Mouse (Mus musculus) hindbrain, embryonic 11.5 days (tissue): Measurements from ENCODE around the gene Hils1. TPM values are rescaled to one million over a fixed set of nuclear protein-coding genes. Genes with fewer than 3 reads are reported as not detected.
A peak's percentile ranks its signal among the peaks of the same experiment; 100 is the strongest.

Experiments
- ATAC-seq: fragments of 200-750 bp; cut with Nextera tagmentation; 2 replicates; pipeline ENCODE4 v1.8.0; 2017; ENCODE audit warnings: mild to moderate bottlenecking, moderate TSS enrichment, moderate library complexity; ENCODE audit not compliant: low FRiP score
- DNase-seq: peaks from one replicate; pipeline ENCODE4 v3.0.0-alpha.2; 2015; ENCODE audit warnings: low spot score
- H3K27ac ChIP-seq: fragments of 300-500 bp; sonication (generic); 2 replicates; pipeline ENCODE4 v1.5.1; 2014; ENCODE audit warnings: mild to moderate bottlenecking, low read depth, low read length
- H3K27me3 ChIP-seq: fragments of 300-500 bp; sonication (generic); 2 replicates; pipeline ENCODE4 v1.6.1; 2014; ENCODE audit warnings: mild to moderate bottlenecking, low read length, moderate library complexity, mixed read lengths; ENCODE audit not compliant: control insufficient read depth, insufficient read depth
- H3K36me3 ChIP-seq: fragments of 300-500 bp; sonication (generic); 2 replicates; pipeline ENCODE4 v1.6.1; 2014; ENCODE audit warnings: mild to moderate bottlenecking, low read length, moderate library complexity, mixed read lengths; ENCODE audit not compliant: control insufficient read depth, insufficient read depth
- H3K4me1 ChIP-seq: fragments of 300-500 bp; sonication (generic); replicated peaks from 2 replicates; pipeline ENCODE4 v1.6.1; 2014; ENCODE audit warnings: low read length, mixed read lengths; ENCODE audit not compliant: control insufficient read depth, insufficient read depth
- H3K4me2 ChIP-seq: fragments of 300-500 bp; sonication (generic); replicated peaks from 2 replicates; pipeline ENCODE4 v1.6.1; 2014; ENCODE audit warnings: mild to moderate bottlenecking, low read depth, low read length
- H3K4me3 ChIP-seq: fragments of 300-500 bp; sonication (generic); 2 replicates; pipeline ENCODE4 v1.5.1; 2014; ENCODE audit warnings: low read depth, low read length
- H3K9ac ChIP-seq: fragments of 300-500 bp; sonication (generic); 2 replicates; pipeline ENCODE4 v1.6.1; 2014; ENCODE audit warnings: low read depth, low read length
- H3K9me3 ChIP-seq: fragments of 300-500 bp; sonication (generic); 2 replicates; pipeline ENCODE4 v1.6.1; 2016; ENCODE audit warnings: low read length; ENCODE audit not compliant: control insufficient read depth
- WGBS: fragments of 180-500 bp; shearing (Covaris S2); extraction: QIAGEN DNeasy Blood & Tissue Kit; methylation state at CpG from one replicate; pipeline ENCODE4 v1.1.7; 2014; 5-methylcytosine and 5-hydroxymethylcytosine counted together
- polyA plus RNA-seq: library from polyadenylated mRNA; unstranded; fragments of >200 nt; fragmentation: Nextera tagmentation; extraction: Ambion mirVana; gene quantifications from 2 replicates; pipeline ENCODE4 v1.2.1, GENCODE M21; 2014

Hils1 gene
- polyA plus RNA-seq, 1 experiment from 2014 or later = not detected

DNA sequence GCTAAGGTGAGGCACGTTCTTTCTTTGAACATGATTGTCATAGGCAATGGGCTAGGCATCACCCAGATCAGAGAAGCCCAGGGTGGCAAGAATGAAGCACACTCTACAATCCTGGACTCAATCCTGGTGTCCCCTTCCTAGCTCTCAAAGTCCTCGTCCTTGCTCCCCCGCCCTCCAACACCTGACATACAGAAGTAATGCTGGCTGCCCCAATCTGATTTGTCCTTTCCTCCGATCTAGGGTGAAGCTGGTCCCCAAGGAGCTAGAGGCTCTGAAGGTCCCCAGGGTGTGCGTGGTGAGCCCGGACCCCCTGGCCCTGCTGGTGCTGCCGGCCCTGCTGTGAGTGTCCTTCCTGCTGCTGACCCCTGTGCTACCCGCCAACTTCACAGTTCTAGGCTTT lies 25.6 kb upstream of the Hils1 start:
- Histone ChIP-seq H3K9me3 (no peaks in the 10 kb centered on the region), H3K36me3 (no peaks in the 10 kb centered on the region), H3K4me2 (no peak overlapping the region), H3K4me3 (no peak overlapping the region), H3K4me1 (no peaks in the 10 kb centered on the region), H3K27me3 (peaks cover 13% of the 10 kb centered on the region), H3K9ac (no peak overlapping the region), H3K27ac (no peak overlapping the region)
- WGBS = 79% methylated on average over 8 of the region's 8 CpGs
- ATAC-seq (no peak), DNase-seq (no peak)

DNA sequence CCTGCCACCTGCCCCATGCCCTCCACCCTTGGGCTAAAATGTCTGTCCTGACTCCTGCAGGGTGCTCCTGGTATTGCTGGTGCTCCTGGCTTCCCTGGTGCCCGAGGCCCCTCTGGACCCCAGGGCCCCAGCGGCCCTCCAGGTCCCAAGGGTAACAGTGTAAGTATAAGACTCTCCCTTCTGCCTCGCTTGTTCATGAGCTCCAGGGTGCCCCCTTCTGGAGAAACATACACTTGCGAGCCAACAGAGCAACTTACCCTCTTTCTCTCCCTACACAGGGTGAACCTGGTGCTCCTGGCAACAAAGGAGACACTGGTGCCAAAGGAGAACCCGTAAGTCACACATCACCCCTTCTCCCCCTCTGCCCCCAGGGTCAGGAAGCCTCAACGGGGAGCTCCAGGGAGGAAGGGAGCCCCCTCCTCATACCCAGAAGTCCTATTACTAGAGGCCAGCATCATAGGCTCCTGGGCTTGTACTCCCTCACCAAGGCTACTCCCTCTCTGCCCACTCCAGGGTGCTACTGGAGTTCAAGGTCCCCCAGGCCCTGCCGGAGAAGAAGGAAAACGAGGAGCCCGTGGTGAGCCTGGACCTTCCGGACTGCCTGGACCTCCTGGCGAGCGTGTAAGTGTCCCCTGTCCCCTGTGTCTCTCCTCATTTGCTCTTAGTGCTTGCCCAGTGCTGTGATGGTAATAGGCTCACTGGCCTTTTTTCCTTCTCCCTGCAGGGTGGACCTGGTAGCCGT lies 24.9 kb upstream of the Hils1 start:
- DNase-seq = peak; percentile 58

GRCm38 (mm10) chr11:94943054-94943453 lies 24.3 kb upstream of the Hils1 start:
- Histone ChIP-seq H3K9ac (no peak overlapping the region), H3K4me1 (no peaks in the 10 kb centered on the region), H3K4me3 (no peak overlapping the region), H3K36me3 (no peaks in the 10 kb centered on the region), H3K27me3 (peaks cover 6% of the 10 kb centered on the region), H3K4me2 (no peak overlapping the region), H3K27ac (no peak overlapping the region), H3K9me3 (no peaks in the 10 kb centered on the region)
- 78% methylated on average over 15 of the region's 15 CpGs for WGBS
- no peak for DNase-seq
- no peak for ATAC-seq

More for the DNA sequence above, 24.9 kb upstream of the Hils1 start:
- Histone ChIP-seq H3K27ac (no peak overlapping the region), H3K4me3 (no peak overlapping the region), H3K9me3 (no peaks in the 10 kb centered on the region), H3K36me3 (no peaks in the 10 kb centered on the region), H3K27me3 (peaks cover 10% of the 10 kb centered on the region), H3K9ac (no peak overlapping the region), H3K4me1 (no peaks in the 10 kb centered on the region), H3K4me2 (no peak overlapping the region)
- no peak for ATAC-seq
- 49% methylated on average over 13 of the region's 13 CpGs for WGBS

- Histone ChIP-seq H3K9me3 (no peaks in the 10 kb centered on the region), H3K4me1 (no peaks in the 10 kb centered on the region), H3K27me3 (no peaks in the 10 kb centered on the region), H3K36me3 (no peaks in the 10 kb centered on the region), H3K4me2 (no peak overlapping the region), H3K27ac (no peak overlapping the region), H3K9ac (no peak overlapping the region), H3K4me3 (no peak overlapping the region)
- DNase-seq (no peak), ATAC-seq (no peak)
- WGBS = 13% methylated on average over 8 of the region's 8 CpGs
These were observed 23.1 kb upstream of the Hils1 start for GRCm38 (mm10) chr11:94944295-94944694.

- no peak overlapping the region for H3K4me3 ChIP-seq
- no peaks in the 10 kb centered on the region for H3K36me3 ChIP-seq
- H3K9ac ChIP-seq = no peak overlapping the region
- no peaks in the 10 kb centered on the region for H3K9me3 ChIP-seq
- H3K27ac ChIP-seq = no peak overlapping the region
- WGBS = 90% methylated on average over 12 of the region's 12 CpGs
- no peak overlapping the region for H3K4me2 ChIP-seq
- DNase-seq = no peak
- H3K27me3 ChIP-seq = no peaks in the 10 kb centered on the region
- no peaks in the 10 kb centered on the region for H3K4me1 ChIP-seq
- no peak for ATAC-seq
These were observed 22.2 kb upstream of the Hils1 start for GRCm38 (mm10) chr11:94945236-94945635.

DNA sequence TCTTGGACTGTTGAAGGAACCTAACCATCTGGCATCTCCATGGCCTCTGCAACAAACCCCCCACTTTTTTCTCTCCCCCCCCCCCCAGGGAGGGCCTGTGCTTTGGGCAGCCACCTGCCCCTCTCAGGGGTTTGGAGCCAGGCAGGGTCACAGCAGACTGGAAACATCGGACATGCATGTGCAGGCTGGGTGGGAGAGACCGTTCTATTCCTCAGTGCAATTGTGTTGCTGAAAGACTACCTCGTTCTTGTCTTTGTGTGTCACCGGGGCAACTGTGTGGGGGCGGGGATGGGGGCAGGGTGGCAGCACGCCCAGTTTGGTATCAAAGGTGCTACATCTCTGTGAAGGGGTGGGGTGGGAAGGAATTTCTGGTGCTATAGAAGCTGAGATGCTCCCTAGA lies 15.2 kb upstream of the Hils1 start:
- DNase-seq = peak; percentile 48
- H3K4me2 ChIP-seq = no peak overlapping the region
- ATAC-seq = 0 out of 2 replicates have a peak, but pooled peaks have one; percentile 40
- WGBS = 11% methylated on average over 6 of the region's 6 CpGs
- peaks cover 4% of the 10 kb centered on the region; the same call in 1 of the 2 replicates for H3K4me1 ChIP-seq
- H3K27me3 ChIP-seq = no peaks in the 10 kb centered on the region
- no peaks in the 10 kb centered on the region for H3K36me3 ChIP-seq
- H3K9me3 ChIP-seq = no peaks in the 10 kb centered on the region
- no peak overlapping the region for H3K4me3 ChIP-seq
- no peak overlapping the region for H3K9ac ChIP-seq
- H3K27ac ChIP-seq = 0 out of 2 replicates have a peak overlapping the region, but pooled peaks have one; percentile 3

GRCm38 (mm10) chr11:94955103-94955502 lies 12.3 kb upstream of the Hils1 start:
- 70% methylated on average over 9 of the region's 9 CpGs for WGBS
- Histone ChIP-seq H3K9ac (no peak overlapping the region), H3K4me2 (no peak overlapping the region), H3K4me1 (peaks cover 4% of the 10 kb centered on the region; the same call in 1 of the 2 replicates), H3K9me3 (no peaks in the 10 kb centered on the region), H3K27me3 (no peaks in the 10 kb centered on the region), H3K36me3 (no peaks in the 10 kb centered on the region), H3K27ac (no peak overlapping the region), H3K4me3 (no peak overlapping the region)
- ATAC-seq (0 out of 2 replicates have a peak, but pooled peaks have one; percentile 38), DNase-seq (peak; percentile 41)

- 83% methylated on average over 9 of the region's 9 CpGs for WGBS
These were observed 9.7 kb upstream of the Hils1 start for GRCm38 (mm10) chr11:94957693-94958064.

More at GRCm38 (mm10) chr11:94957693-94958064, 9.7 kb upstream of the Hils1 start:
- Histone ChIP-seq H3K4me1 (no peaks in the 10 kb centered on the region; the same call in 1 of the 2 replicates), H3K4me3 (no peak overlapping the region), H3K9me3 (no peaks in the 10 kb centered on the region), H3K27me3 (no peaks in the 10 kb centered on the region), H3K4me2 (no peak overlapping the region), H3K27ac (no peak overlapping the region), H3K36me3 (no peaks in the 10 kb centered on the region), H3K9ac (no peak overlapping the region)
- ATAC-seq = no peak
- no peak for DNase-seq
